Mouse (Mus musculus): ENCODE measurements around the gene Cers4. TPM values are rescaled to one million over a fixed set of nuclear protein-coding genes. Genes with fewer than 3 reads are reported as not detected.

Cers4 gene
- polyA plus RNA-seq, 2 experiments = 17.9 to 30.0 TPM

DNA sequence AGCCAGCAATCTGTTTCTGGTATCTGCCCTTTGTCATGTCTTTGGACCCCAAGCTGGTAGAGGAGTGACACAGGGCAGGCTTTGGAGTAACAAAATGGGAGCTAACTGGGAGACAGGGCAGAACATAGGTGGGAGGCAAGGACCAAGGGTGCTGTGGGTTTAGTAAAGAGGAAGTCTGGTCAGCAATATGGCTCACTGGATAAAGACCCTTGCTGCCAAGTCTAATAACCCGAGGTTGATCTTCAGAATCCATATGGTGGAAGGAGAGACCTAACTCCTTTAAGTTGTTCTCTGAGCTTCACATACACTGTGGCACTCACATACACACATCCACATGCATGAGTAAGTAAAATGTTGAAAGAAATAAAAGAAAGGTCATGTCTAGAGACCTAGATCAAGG lies 4.8 kb downstream of the Cers4 start:
- WGBS = 80% methylated on average over 1 of the region's 1 CpGs

DNA sequence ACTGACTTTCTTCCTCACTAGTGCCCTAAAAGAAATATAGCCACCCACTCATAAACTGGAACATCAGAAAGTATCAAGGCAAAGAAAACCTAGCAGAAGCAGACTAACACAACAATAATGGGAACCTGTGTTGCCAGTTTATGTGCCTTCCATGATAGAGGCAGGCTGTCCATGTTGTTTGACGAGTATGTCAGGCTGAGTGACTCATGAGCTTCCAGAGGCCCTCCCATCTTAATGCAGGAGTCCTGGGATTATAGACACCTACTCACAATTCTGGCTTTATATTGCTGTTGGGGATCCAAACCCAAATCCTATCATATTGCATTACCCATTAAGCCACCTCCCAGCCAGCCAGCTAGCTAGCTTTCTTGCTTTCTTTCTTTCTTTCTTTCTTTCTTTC lies 12.5 kb downstream of the Cers4 start:
- no peak for TF ChIP-seq POLR2A (IDR thresholded peaks at IDR 0.05; ENCODE audit: borderline replicate concordance, extremely low read depth, insufficient read depth, insufficient read length)
- ATAC-seq (ENCODE audit: low FRiP score, low read depth) (no peak), DNase-seq (ENCODE audit: low spot score) (no peak)
- WGBS = 61% methylated on average over 1 of the region's 1 CpGs
- H3K4me1 ChIP-seq (ENCODE audit: control insufficient read depth, insufficient read depth, low read length) = no peaks in the 10 kb centered on the region
- H3K27me3 ChIP-seq (ENCODE audit: control insufficient read depth, insufficient read depth, low read length) = no peaks in the 10 kb centered on the region
- no peak overlapping the region for H3K27ac ChIP-seq (replicated peaks; ENCODE audit: low read depth, low read length)
- H3K4me2 ChIP-seq (replicated peaks; ENCODE audit: low read depth, low read length, severe bottlenecking) = no peak overlapping the region
- H3K9ac ChIP-seq (ENCODE audit: low read depth, low read length, severe bottlenecking) = no peak overlapping the region
- H3K36me3 ChIP-seq (ENCODE audit: control insufficient read depth, insufficient read depth, low read length) = no peaks in the 10 kb centered on the region
- no peaks in the 10 kb centered on the region for H3K9me3 ChIP-seq (ENCODE audit: control insufficient read depth, low read length)
- no peak overlapping the region for H3K4me3 ChIP-seq (replicated peaks; ENCODE audit: low read length)

More for the DNA sequence above, 4.8 kb downstream of the Cers4 start:
- H3K27me3 ChIP-seq (ENCODE audit: control insufficient read depth, insufficient read depth, low read length) = no peaks in the 10 kb centered on the region
- no peak overlapping the region for H3K27ac ChIP-seq (replicated peaks; ENCODE audit: low read depth, low read length)
- no peaks in the 10 kb centered on the region for H3K36me3 ChIP-seq (ENCODE audit: control insufficient read depth, insufficient read depth, low read length)
- ATAC-seq (ENCODE audit: low FRiP score, low read depth) (no peak), DNase-seq (ENCODE audit: low spot score) (no peak)
- TF ChIP-seq POLR2A (IDR thresholded peaks at IDR 0.05; ENCODE audit: borderline replicate concordance, extremely low read depth, insufficient read depth, insufficient read length) = no peak
- H3K9me3 ChIP-seq (ENCODE audit: control insufficient read depth, low read length) = no peaks in the 10 kb centered on the region
- H3K9ac ChIP-seq (ENCODE audit: low read depth, low read length, severe bottlenecking) = no peak overlapping the region
- peaks cover 6% of the 10 kb centered on the region; the same call in 1 of the 2 replicates for H3K4me1 ChIP-seq (ENCODE audit: control insufficient read depth, insufficient read depth, low read length)
- H3K4me3 ChIP-seq (replicated peaks; ENCODE audit: low read length) = no peak overlapping the region
- H3K4me2 ChIP-seq (replicated peaks; ENCODE audit: low read depth, low read length, severe bottlenecking) = no peak overlapping the region

DNA sequence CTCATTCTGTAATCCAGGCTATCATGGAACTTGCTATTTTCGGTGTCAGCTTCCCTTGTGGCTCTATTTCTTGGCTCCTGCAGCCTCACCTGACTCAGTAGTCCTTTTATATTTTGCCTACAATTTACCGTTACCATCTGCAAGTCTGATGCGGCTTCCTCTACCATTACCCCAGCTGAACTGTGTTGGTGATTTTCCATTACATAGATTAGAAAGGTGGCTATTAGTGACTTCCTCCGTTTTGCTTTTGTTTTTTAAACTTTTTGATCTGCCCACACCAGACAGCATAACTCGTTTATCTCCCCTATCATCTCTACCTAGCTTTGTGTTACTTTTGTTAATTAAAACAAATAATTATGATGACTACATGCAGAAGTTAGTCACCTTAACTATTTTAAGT lies 14.7 kb downstream of the Cers4 start:
- Histone ChIP-seq H3K36me3 (ENCODE audit: control insufficient read depth, insufficient read depth, low read length) (no peaks in the 10 kb centered on the region), H3K4me3 (replicated peaks; ENCODE audit: low read length) (no peak overlapping the region), H3K4me1 (ENCODE audit: control insufficient read depth, insufficient read depth, low read length) (peaks cover 14% of the 10 kb centered on the region; the same call in 1 of the 2 replicates), H3K9me3 (ENCODE audit: control insufficient read depth, low read length) (no peaks in the 10 kb centered on the region), H3K27me3 (ENCODE audit: control insufficient read depth, insufficient read depth, low read length) (no peaks in the 10 kb centered on the region), H3K27ac (replicated peaks; ENCODE audit: low read depth, low read length) (no peak overlapping the region), H3K4me2 (replicated peaks; ENCODE audit: low read depth, low read length, severe bottlenecking) (no peak overlapping the region), H3K9ac (ENCODE audit: low read depth, low read length, severe bottlenecking) (no peak overlapping the region)
- ATAC-seq (ENCODE audit: low FRiP score, low read depth) = no peak
- 69% methylated on average over 5 of the region's 5 CpGs for WGBS
- DNase-seq (ENCODE audit: low spot score) = no peak
- no peak for TF ChIP-seq POLR2A (IDR thresholded peaks at IDR 0.05; ENCODE audit: borderline replicate concordance, extremely low read depth, insufficient read depth, insufficient read length)

DNA sequence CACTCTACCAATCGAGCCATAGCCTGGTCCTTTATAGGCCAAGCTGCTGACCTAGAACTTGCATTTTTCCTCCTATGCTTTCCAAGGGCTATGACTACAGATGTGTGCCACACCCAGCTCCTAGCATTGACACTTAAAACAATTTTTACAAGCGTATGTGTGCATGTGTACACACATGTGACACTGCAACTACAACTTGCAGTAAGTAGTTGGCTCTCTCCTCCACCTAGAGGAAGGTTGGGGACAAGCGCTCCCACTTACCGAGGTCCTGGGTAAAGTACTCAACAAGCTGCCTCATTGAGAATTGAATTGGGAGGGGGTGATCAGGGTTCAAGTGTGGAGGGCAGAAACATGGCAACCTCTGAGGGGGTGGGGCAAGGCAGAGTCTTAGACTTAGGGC lies 18.0 kb downstream of the Cers4 start:
- H3K9ac ChIP-seq (ENCODE audit: low read depth, low read length, severe bottlenecking) = no peak overlapping the region
- H3K27ac ChIP-seq (replicated peaks; ENCODE audit: low read depth, low read length) = no peak overlapping the region
- no peak for ATAC-seq (ENCODE audit: low FRiP score, low read depth)
- no peak for DNase-seq (ENCODE audit: low spot score)
- no peaks in the 10 kb centered on the region for H3K27me3 ChIP-seq (ENCODE audit: control insufficient read depth, insufficient read depth, low read length)
- no peaks in the 10 kb centered on the region for H3K36me3 ChIP-seq (ENCODE audit: control insufficient read depth, insufficient read depth, low read length)
- WGBS = 79% methylated on average over 4 of the region's 4 CpGs
- H3K9me3 ChIP-seq (ENCODE audit: control insufficient read depth, low read length) = no peaks in the 10 kb centered on the region
- TF ChIP-seq POLR2A (IDR thresholded peaks at IDR 0.05; ENCODE audit: borderline replicate concordance, extremely low read depth, insufficient read depth, insufficient read length) = no peak
- no peak overlapping the region for H3K4me3 ChIP-seq (replicated peaks; ENCODE audit: low read length)
- peaks cover 14% of the 10 kb centered on the region; the same call in 1 of the 2 replicates for H3K4me1 ChIP-seq (ENCODE audit: control insufficient read depth, insufficient read depth, low read length)
- H3K4me2 ChIP-seq (replicated peaks; ENCODE audit: low read depth, low read length, severe bottlenecking) = no peak overlapping the region

DNA sequence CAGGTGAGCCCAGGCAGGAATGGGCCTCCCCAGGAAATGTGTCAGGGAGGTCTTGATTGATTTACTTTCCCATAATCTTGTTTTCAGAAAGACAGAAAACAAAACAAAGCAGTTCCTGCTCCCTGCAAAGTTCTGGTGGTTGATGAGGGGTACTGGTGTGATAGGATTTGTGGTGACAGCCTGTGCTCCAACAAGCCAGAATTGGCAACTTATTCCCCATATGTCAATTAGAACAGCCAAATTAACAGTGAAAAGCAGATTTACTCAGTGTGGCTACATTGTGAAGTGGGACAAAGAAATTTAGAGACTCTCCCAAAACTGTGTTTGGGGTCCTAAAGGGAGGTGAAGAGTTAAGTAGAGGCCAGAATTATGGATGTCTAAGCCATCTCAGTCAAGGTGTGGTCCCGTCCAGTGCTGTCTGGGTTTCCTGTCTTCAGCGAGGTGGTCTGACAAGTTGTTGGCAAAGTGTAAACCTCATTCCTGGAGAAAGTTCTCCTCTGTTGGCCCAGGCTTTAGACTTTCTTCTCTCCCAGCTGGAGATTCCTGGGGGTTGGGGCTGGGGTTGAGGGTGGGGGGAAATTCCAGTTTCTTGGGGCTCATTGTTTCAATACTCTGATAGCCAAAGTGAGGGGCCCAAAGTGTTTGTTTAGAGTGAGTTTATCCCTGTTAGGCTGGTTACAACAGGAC lies 18.7 kb downstream of the Cers4 start:
- H3K4me3 ChIP-seq (replicated peaks; ENCODE audit: low read length) = no peak overlapping the region
- peak overlapping the region; percentile 59 for H3K27ac ChIP-seq (replicated peaks; ENCODE audit: low read depth, low read length)
- WGBS = 15% methylated on average over 2 of the region's 2 CpGs
- ATAC-seq (ENCODE audit: low FRiP score, low read depth) (no peak), DNase-seq (ENCODE audit: low spot score) (no peak)
- no peaks in the 10 kb centered on the region for H3K27me3 ChIP-seq (ENCODE audit: control insufficient read depth, insufficient read depth, low read length)
- H3K36me3 ChIP-seq (ENCODE audit: control insufficient read depth, insufficient read depth, low read length) = no peaks in the 10 kb centered on the region
- H3K4me1 ChIP-seq (ENCODE audit: control insufficient read depth, insufficient read depth, low read length) = peaks cover 14% of the 10 kb centered on the region; the same call in 1 of the 2 replicates
- no peak overlapping the region for H3K4me2 ChIP-seq (replicated peaks; ENCODE audit: low read depth, low read length, severe bottlenecking)
- no peak for TF ChIP-seq POLR2A (IDR thresholded peaks at IDR 0.05; ENCODE audit: borderline replicate concordance, extremely low read depth, insufficient read depth, insufficient read length)
- H3K9me3 ChIP-seq (ENCODE audit: control insufficient read depth, low read length) = no peaks in the 10 kb centered on the region
- 0 out of 2 replicates have a peak overlapping the region, but pooled peaks have one; percentile 21 for H3K9ac ChIP-seq (ENCODE audit: low read depth, low read length, severe bottlenecking)

All from limb, embryonic 14.5 days (tissue).